Mouse (Mus musculus) brown adipose tissue, adult 24 weeks (tissue): ENCODE measurements around the gene Celf2. TPM values are rescaled to one million over a fixed set of nuclear protein-coding genes. Genes with fewer than 3 reads are reported as not detected.

ENCODE experiments used
- H3K27ac ChIP-seq: fragments of 200-500 bp; replicated peaks from 2 replicates; pipeline ENCODE4 v1.5.1; 2012; ENCODE audit warnings: low read depth, mild to moderate bottlenecking, low read length
- H3K4me1 ChIP-seq: fragments of 200-500 bp; 2 replicates; pipeline ENCODE4 v1.6.1; 2012; ENCODE audit warnings: low read length, mixed read lengths; ENCODE audit not compliant: control insufficient read depth, insufficient read depth, insufficient read length
- H3K4me3 ChIP-seq: fragments of 200-500 bp; 2 replicates; pipeline ENCODE4 v1.5.1; 2012; ENCODE audit warnings: low read depth, mild to moderate bottlenecking, low read length, moderate library complexity; ENCODE audit not compliant: insufficient read depth
- polyA plus RNA-seq: library from polyadenylated mRNA; stranded (reverse); fragments of >200 nt; gene quantifications from 2 replicates; pipeline ENCODE4 v1.2.4, GENCODE M21; 2012; ENCODE audit not compliant: missing spikeins, insufficient read depth, insufficient read length

Gene Celf2
- polyA plus RNA-seq, 1 experiment, result 65.7 TPM

DNA sequence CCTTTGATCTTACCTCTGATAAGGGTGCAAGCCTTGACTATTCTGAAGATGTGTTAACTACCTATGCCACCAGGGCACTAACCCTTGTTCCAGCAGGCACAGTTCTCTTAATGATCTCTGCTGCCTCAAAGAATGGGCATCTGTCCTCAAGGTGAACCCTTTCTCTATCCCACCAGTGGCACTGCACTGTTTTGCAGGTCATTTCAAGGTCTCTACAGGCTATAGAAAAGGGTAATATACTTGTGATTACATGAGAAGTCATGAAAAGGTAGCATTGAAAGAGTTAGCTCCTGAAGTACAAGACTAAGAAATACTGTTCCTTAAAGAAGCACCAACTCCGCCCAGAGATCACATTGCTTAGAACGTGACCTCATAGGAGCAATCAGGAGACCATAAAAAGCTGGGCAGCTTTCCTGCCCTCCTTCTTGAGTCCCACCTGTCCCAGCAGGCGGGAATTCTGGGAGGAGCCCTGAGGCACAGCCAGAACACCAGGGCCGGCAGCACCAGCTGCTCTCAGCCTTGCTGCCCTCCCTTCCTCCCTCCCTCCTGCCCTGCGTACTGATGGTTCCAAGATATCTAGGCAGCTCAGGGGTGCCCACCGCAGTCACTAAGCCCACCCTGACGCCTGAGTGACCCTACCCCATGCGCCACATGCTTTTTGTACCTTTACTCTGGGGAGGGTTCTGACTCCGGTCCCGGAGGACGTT is 788.5 kb downstream of the Celf2 start:
- peak overlapping the region; percentile 72 for H3K27ac ChIP-seq
- H3K4me3 ChIP-seq, result peak overlapping the region; percentile 46
- H3K4me1 ChIP-seq, result peaks cover under 1% of the 10 kb centered on the region

DNA sequence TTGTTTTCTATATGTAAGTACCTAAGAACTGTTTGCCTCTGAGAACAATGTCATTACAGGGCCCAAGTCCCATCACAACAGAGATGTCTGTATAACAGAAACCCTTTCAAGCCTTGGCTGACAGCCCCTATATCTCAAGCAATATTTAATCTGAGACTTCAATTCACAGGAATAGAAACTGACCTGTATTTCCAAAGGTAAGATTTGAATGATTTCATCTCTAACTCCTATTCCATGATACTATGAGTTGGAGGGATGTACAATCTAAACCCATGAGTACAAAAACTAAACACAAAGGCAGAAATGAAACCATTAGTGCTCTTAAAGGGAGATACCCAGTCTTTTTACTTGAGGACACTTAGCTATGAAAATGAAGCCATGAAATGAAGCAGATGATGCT is 790.5 kb downstream of the Celf2 start:
- Histone ChIP-seq H3K4me3 (no peak overlapping the region), H3K4me1 (no peaks in the 10 kb centered on the region; the same call in 1 of the 2 replicates)

DNA sequence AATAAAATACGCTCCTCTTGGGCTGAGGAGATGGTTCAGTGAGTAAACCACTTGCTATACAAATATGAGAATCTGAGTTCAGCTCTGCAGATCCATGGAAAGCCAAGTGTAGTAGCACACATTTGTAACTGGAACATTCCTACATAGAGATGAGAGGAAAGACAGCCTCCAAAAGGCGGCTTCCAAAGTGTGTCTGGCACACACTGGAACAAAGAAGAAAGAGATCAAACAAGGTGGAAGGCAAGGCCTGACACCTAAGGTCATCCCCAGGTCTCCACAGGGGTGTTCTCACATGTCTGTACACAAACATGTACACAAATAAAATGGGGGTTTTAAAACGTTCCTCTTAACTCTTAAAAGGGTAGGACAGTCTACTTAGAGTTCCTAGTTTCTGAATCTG is 791.4 kb downstream of the Celf2 start:
- peak overlapping the region; percentile 3; the same call in 1 of the 2 replicates for H3K27ac ChIP-seq
- no peak overlapping the region for H3K4me3 ChIP-seq
- no peaks in the 10 kb centered on the region; the same call in 1 of the 2 replicates for H3K4me1 ChIP-seq

More for the DNA sequence above, 790.5 kb downstream of the Celf2 start:
- H3K27ac ChIP-seq, result 0 out of 2 replicates have a peak overlapping the region, but pooled peaks have one; percentile 42

DNA sequence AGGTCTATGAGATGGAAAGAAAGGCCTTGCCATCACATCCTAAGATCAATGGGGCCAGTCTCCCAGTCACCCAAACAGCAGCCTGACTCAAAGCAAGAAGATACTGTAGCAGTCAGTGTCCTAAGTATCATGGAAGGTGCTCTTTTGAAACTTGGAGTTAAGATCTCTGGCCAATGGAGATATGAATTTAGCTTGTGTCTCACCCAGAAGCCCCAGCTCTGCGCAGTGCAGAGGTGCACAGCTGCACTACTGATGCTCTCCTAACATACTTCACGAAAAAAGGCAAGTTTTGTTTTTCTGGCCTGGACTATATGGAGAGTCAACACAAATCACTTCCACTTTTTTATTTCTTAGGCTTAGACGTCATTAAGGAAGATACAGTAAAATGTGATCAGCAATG is 793.8 kb downstream of the Celf2 start:
- Histone ChIP-seq H3K4me1 (peaks cover 3% of the 10 kb centered on the region; the same call in 1 of the 2 replicates), H3K27ac (no peak overlapping the region), H3K4me3 (no peak overlapping the region)

DNA sequence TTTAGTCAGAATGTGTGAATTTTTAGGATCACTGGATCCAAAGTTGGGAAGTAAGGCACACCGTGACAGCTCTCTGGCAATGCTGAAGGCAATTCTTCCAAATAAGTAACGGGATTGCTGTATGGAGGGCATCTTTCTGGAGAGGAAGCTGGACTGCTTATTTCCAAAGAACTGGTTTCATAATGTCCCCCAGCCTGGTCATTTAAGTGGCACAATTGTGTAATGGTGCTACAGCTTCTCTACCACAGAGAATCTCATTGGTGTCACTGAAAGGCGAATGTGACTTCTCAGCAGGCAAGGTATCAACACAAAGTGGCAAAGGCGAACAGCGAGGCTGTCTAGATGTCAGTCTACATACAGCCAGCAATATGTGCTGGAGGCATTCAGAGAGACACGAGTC is 795.8 kb downstream of the Celf2 start:
- peaks cover 4% of the 10 kb centered on the region; the same call in 1 of the 2 replicates for H3K4me1 ChIP-seq
- no peak overlapping the region for H3K4me3 ChIP-seq
- H3K27ac ChIP-seq, result no peak overlapping the region; the same call in 1 of the 2 replicates

DNA sequence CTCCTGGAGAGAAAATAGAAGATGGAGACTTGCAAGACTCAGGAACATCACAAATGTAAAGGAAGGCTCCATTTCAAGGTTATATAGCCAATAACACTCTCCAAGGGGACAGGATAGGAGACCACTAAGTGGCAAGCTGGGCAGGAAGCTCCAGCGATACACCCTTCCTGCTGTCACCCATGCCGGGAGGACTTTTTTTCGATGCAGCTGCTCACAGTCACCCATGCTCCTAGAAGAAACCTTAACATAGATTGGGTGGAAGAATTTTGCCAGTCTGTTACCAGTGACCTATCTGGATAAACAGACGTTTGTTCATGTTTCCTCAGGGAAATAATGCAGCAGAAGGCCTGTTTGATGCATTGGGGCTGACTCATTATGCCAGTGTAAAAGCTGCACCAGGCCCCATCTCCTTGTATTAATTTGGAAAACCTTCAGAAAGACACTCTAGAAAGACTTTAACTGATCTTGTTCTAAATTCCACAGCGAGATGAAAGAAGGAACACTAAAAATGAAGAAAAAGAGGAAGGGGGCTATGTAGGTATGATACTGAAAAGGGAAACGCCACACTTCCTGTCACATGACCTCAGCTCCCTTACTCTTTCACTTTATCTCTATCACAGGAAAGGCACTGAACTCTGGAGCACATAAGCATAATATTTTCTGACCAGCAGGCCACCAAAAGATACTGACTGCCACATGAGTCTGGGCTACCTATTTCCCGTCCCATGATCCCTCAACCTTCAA is 798.5 kb downstream of the Celf2 start:
- no peak overlapping the region for H3K4me3 ChIP-seq
- H3K27ac ChIP-seq, result no peak overlapping the region
- peaks cover 9% of the 10 kb centered on the region; the same call in 1 of the 2 replicates for H3K4me1 ChIP-seq

DNA sequence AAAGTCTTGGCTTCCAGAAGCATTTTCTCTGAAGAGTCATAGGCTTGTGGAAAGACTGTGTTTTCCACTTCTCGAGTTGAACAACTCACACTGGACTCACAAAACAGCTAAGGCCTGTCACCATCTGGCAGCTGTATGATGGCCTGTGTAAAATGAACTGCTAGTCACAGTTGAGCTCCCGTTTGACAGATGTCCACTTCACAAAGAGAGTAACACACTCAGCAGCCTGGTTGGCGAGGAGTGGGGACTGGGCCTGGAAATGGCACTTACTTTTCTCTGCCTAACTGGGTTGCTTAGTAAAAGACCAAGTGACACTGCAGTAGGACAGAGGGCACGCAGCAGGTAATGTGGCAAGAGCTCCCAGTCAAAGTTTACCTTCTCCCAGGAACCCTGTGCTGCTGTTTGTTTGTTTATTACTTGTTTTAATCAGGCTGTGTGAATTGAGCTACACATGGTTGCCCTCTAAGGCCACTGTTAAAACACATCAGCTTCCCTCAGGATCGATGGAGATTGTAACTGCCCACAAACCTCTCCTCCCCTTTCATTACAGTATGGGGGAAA is 801.3 kb downstream of the Celf2 start:
- Histone ChIP-seq H3K27ac (peak overlapping the region; percentile 41; the same call in 1 of the 2 replicates), H3K4me1 (peaks cover 9% of the 10 kb centered on the region; the same call in 1 of the 2 replicates)

DNA sequence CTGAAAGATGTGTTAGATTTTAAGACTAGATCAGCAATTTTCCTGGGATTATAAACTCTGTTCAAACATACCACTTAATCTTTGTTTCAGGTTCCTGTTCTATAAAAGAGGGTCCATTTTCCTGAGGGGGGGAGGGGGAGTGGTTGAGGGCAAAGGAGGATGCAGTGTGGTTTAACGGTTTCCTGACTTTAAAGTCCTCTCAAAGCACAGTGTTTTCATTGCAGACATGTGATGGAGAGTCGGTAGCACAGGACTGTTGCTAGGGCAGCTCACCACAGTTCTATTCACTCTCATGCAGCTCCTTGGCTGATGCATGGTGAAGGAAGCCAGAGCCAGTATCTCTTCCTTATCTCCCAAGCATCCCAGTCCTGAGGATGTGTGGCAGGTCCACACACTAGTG is 802.1 kb downstream of the Celf2 start:
- Histone ChIP-seq H3K4me3 (no peak overlapping the region), H3K4me1 (peaks cover 9% of the 10 kb centered on the region; the same call in 1 of the 2 replicates), H3K27ac (no peak overlapping the region)

More for the DNA sequence above, 801.3 kb downstream of the Celf2 start:
- no peak overlapping the region for H3K4me3 ChIP-seq

DNA sequence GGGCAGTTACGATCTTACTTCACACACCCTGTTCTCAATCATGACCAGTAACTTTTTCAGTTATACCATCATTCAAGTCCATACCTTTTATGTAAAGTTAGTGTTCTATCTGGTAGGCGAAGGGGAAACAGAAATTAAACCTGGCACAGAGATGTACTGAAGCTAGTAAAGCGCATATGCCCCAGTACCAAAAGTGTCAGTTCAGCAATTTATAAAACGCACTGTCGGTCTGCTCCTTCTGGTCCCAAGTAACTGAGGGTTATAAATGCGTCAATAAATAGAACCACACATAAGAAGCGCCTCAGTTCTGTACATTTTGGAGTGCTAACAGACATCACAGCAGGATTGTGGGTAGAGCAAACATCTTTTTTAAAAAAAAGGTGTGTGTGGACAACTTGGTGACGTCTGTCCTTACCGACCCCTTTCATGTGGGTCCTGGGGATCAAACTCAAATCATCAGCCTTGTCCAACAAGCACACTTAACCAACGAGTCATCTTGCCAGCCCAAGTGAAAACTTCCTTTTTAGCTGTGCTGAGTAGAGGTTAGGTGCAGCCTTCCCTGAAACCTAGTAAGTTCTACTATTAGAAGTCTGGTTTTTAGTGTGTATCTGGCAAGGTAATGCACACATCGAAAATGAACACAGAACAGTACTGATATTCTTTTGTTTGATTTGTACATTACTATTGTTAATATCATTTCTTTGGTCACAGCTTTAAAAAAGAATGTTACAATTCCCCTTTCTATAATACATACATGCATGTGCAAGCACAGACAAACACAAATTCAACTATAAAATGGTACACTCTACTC is 803.2 kb downstream of the Celf2 start:
- Histone ChIP-seq H3K4me1 (peaks cover 9% of the 10 kb centered on the region; the same call in 1 of the 2 replicates), H3K4me3 (no peak overlapping the region), H3K27ac (peak overlapping the region; percentile 19; the same call in 1 of the 2 replicates)

DNA sequence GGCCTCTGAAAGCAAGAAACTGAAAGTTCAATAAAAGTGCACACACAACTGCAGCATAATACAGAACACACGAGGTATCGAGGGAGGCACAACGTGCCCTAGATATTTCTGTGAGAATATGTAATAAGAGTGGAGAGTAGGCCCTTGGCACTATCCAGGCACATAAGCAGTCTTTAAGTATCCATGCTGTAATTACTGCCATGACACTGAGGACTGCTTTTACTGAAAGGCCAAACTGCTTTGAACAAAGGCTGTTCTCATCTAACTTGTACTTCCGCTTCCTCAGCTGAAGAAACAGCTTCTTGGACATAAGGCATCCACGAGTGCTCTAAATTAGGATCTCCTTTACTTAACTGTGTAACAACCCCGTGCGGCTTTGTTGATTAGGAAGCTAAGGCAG is 803.9 kb downstream of the Celf2 start:
- Histone ChIP-seq H3K27ac (0 out of 2 replicates have a peak overlapping the region, but pooled peaks have one; percentile 19), H3K4me1 (peaks cover 5% of the 10 kb centered on the region; the same call in 1 of the 2 replicates)

DNA sequence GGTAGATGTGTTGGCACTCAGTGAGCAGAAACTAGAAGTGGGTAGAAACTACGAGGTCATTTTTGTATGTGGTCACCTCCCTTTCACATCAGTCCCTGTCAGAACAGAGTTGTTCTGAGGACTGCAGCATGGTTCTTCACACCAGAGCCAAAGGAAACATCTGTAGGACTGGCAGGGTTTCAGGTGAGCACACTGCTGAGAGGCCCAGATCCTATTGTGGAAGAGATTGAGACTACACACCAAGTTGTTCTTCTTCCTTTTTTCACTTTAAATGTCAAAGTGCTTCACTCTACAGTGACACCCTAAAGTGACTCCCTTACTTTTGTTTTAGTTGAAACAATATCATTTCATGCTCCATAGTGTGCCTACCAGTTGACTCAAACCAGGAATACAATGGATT is 804.6 kb downstream of the Celf2 start:
- H3K4me1 ChIP-seq, result peaks cover 5% of the 10 kb centered on the region; the same call in 1 of the 2 replicates
- H3K27ac ChIP-seq, result no peak overlapping the region
- no peak overlapping the region for H3K4me3 ChIP-seq

More for the DNA sequence above, 803.9 kb downstream of the Celf2 start:
- no peak overlapping the region for H3K4me3 ChIP-seq

DNA sequence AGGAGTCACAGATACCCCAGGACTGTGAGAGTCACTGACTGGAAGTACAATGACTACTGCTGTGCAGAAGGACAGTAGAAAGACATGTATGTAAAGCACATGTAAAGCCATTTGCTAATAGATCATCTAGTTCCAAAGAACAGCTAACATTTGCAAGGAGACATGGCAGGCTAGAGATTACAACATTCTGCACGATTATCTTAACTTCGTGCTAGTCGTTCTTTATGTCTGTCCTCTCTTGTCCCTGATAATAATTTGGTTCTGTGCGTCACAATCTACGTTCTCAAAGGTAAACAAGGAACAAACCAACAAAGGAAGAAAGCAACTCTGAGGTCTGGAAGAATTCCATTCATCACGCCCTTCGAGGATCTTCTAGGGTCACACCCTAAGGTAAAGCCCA is 805.0 kb downstream of the Celf2 start:
- peaks cover 5% of the 10 kb centered on the region; the same call in 1 of the 2 replicates for H3K4me1 ChIP-seq
- H3K4me3 ChIP-seq, result no peak overlapping the region
- H3K27ac ChIP-seq, result no peak overlapping the region

DNA sequence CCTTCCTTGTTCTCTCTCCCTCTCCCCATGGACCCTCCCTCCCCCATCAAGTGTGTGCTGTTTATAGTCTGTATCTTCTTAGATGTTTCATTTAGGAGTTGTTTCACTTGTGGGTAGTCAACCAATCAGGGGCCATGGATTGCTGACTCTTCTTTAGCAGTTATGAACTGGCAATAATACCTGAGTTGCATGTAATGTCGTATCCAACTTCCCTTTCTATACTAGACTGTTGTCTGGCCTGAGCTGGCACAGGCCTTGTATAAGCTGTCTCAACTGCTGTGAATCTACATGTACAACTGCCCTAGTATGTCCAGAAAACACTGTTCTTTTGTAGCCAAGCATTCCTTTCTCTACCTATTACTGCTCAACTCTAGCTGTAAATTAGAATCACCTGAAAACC is 813.0 kb downstream of the Celf2 start:
- no peak overlapping the region for H3K27ac ChIP-seq

DNA sequence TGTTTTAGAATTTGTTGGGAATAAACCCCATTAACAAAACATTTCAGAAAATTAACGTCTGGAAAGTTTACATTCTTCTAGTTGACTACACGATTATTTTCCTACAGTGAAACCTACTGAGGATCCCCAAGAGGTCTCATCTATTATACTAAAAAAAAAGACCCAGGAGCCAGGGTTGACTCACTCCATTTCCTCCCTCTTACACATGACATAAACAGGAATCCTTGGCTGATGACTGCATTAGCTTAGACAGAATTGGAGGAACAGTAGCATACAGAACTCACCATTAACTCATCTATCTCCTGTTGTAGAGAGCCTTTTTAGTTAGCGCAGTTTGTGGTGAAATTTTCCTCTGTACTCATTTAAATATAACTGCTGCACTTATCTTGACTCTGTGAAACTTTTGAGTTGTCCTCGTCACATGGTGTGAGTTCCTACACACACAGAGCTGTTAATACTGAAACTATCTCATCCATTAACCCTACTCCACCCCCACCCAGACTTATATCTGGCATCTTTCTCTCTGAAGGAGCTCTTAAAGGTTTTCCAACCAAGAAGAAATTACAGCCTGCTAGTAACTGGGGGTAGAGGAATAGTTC is 813.9 kb downstream of the Celf2 start:
- no peak overlapping the region for H3K27ac ChIP-seq
- 0 out of 2 replicates have a peak, but pooled peaks cover 4% of the 10 kb centered on the region for H3K4me1 ChIP-seq
- no peak overlapping the region for H3K4me3 ChIP-seq

More for the DNA sequence above, 813.0 kb downstream of the Celf2 start:
- Histone ChIP-seq H3K4me3 (no peak overlapping the region), H3K4me1 (0 out of 2 replicates have a peak, but pooled peaks cover 4% of the 10 kb centered on the region)
